8 mouse cellular contexts compared by ENCODE assay signal in the genomic region with DNA sequence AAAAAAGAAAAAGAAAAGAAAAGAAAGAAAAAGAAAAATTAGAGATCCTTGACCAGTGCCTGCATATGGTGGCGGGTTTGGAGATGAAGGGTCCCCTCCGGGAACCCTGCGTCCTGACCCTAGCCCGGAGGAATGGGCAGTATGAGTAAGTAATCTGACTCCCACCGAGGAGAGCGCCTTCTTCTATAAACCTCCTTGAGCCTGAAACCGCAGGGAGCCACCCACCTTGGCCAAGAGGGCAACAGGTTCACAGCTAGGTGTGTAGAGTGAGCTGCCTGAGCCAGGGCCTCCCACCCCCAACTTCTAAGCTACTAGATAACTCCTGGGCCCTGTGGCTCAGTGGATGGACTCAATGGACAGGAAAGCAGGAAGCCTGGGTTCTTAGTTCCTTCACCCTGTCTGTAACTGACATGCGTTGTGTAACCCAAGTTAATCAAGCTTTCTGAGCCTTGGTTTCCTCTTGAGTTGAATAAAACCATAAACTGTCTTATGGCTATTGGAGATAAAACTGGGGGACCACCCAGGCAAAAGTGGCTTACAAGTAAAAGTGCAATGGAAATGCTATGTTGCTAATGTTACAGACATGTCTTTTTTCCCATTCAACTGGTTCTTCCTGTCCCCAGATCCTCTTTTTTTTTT. TPM values are rescaled to one million over a fixed set of nuclear protein-coding genes. Genes with fewer than 3 reads are reported as not detected.
A peak's percentile ranks its signal among the peaks of the same experiment; 100 is the strongest.
DNase-seq lines count a peak whose midpoint lies in the region; ATAC-seq and TF ChIP-seq lines count a peak whose summit lies in the region.

No protein-coding gene starts in this region.

- no peaks in the 10 kb centered on the region for H3K9me3 ChIP-seq in forebrain, embryonic 13.5 days (replicated peaks)
- H3K9me3 ChIP-seq in lung, embryonic 15.5 days: no peaks in the 10 kb centered on the region

- peak overlapping the region; percentile 81 for H3K9ac ChIP-seq in forebrain, embryonic 13.5 days
- 0 out of 2 replicates have a peak overlapping the region, but pooled peaks have one; percentile 13 for H3K9ac ChIP-seq in lung, embryonic 15.5 days

- 12% methylated on average over 8 of the region's 8 CpGs for WGBS in forebrain, embryonic 13.5 days
- 13% methylated on average over 8 of the region's 8 CpGs for WGBS in lung, embryonic 15.5 days
- 13% methylated on average over 8 of the region's 8 CpGs for WGBS in small intestine, adult 2 months

- peak overlapping the region; percentile 57 for H3K4me2 ChIP-seq in forebrain, embryonic 13.5 days
- H3K4me2 ChIP-seq in lung, embryonic 15.5 days: peak overlapping the region; percentile 53

- TF ChIP-seq CTCF in small intestine, adult 2 months (IDR thresholded peaks at IDR 0.05; ENCODE audit: extremely low read depth, insufficient read length, insufficient replicate concordance, low read depth, low read length): no peak

- no peak overlapping the region for H3K27ac ChIP-seq in forebrain, embryonic 13.5 days
- H3K27ac ChIP-seq in lung, embryonic 15.5 days: peak overlapping the region; percentile 10; the same call in 1 of the 2 replicates
- no peak overlapping the region for H3K27ac ChIP-seq in small intestine, adult 2 months (ENCODE audit: insufficient read depth, low read depth, low read length)

- no peak for ATAC-seq in forebrain, embryonic 13.5 days
- peak; percentile 24; the same call in 1 of the 2 replicates for ATAC-seq in lung, embryonic 15.5 days (ENCODE audit: borderline replicate concordance, extremely low read depth, low FRiP score, low TSS enrichment)

- no peaks in the 10 kb centered on the region for H3K36me3 ChIP-seq in forebrain, embryonic 13.5 days (ENCODE audit: poor library complexity, severe bottlenecking)
- no peaks in the 10 kb centered on the region for H3K36me3 ChIP-seq in lung, embryonic 15.5 days
- no peaks in the 10 kb centered on the region for H3K36me3 ChIP-seq in small intestine, adult 2 months (ENCODE audit: control insufficient read depth, insufficient read depth, low read length)

- H3K4me3 ChIP-seq in forebrain, embryonic 13.5 days: peak overlapping the region; percentile 59
- H3K4me3 ChIP-seq in lung, embryonic 15.5 days: peak overlapping the region; percentile 72
- H3K4me3 ChIP-seq in small intestine, adult 2 months (ENCODE audit: low read depth, low read length): peak overlapping the region; percentile 99

- peak; percentile 16 for DNase-seq in gastrocnemius, adult 18-20 months (ENCODE audit: low spot score)
- no peak for DNase-seq in gastrocnemius, postnatal 25 days
- DNase-seq in adipocyte (ENCODE audit: low spot score): peak; percentile 10
- peak; percentile 12 for DNase-seq in kidney, adult 11 months
- DNase-seq in urinary bladder, postnatal 14 days (ENCODE audit: low spot score): no peak

- H3K27me3 ChIP-seq in forebrain, embryonic 13.5 days: no peaks in the 10 kb centered on the region
- H3K27me3 ChIP-seq in lung, embryonic 15.5 days: no peaks in the 10 kb centered on the region
- no peaks in the 10 kb centered on the region for H3K27me3 ChIP-seq in small intestine, adult 2 months (ENCODE audit: control insufficient read depth, insufficient read depth, low read length)

- 0 out of 2 replicates have a peak, but pooled peaks cover 7% of the 10 kb centered on the region for H3K4me1 ChIP-seq in forebrain, embryonic 13.5 days
- H3K4me1 ChIP-seq in lung, embryonic 15.5 days: peaks cover 5% of the 10 kb centered on the region; the same call in 1 of the 2 replicates
- no peaks in the 10 kb centered on the region for H3K4me1 ChIP-seq in small intestine, adult 2 months (ENCODE audit: control insufficient read depth, insufficient read depth, insufficient read length, low read length)

- TF ChIP-seq POLR2A in small intestine, adult 2 months (IDR thresholded peaks at IDR 0.05; ENCODE audit: low read depth, low read length): no peak

RNA-seq across cellular contexts. Expression of gene Ocrl, which starts 0.8 kb away (rescaled TPM):
- 10 to 100 TPM; 11.3 to 12.0 TPM for total RNA-seq in gastrocnemius, adult 18-20 months (2021)
- 10 to 100 TPM in 1 of 2 experiments, 1 to 10 TPM in 1; 9.3 to 11.6 TPM for total RNA-seq in gastrocnemius, postnatal 25 days (2021)
- polyA plus RNA-seq in forebrain, embryonic 13.5 days (2015; fragmentation: Nextera tagmentation; extraction: Ambion mirVana): 20.3 and 23.2 TPM in 2 replicates
- polyA plus RNA-seq in lung, embryonic 15.5 days (2015; fragmentation: Nextera tagmentation; extraction: Ambion mirVana): 16.1 and 19.4 TPM in 2 replicates
- 1.9 and 2.2 TPM in 2 replicates for polyA plus RNA-seq in small intestine, adult 2 months (2012; rRNA removed)

RNA-seq across cellular contexts. Expression of gene Smarca1, which starts 20.2 kb away (rescaled TPM):
- 1 to 10 TPM; 3.9 to 4.8 TPM for total RNA-seq in gastrocnemius, adult 18-20 months (2021)
- total RNA-seq in gastrocnemius, postnatal 25 days (2021): 1 to 10 TPM; 1.3 to 1.4 TPM
- 21.7 and 25.4 TPM in 2 replicates for polyA plus RNA-seq in forebrain, embryonic 13.5 days (2015; fragmentation: Nextera tagmentation; extraction: Ambion mirVana)
- polyA plus RNA-seq in lung, embryonic 15.5 days (2015; fragmentation: Nextera tagmentation; extraction: Ambion mirVana): 28.4 and 31.1 TPM in 2 replicates
- 0.06 and 0.44 TPM in 2 replicates for polyA plus RNA-seq in small intestine, adult 2 months (2012; rRNA removed)

Comparison
In these comparisons a context has a peak if more than half of its experiments do, and no peak if none do; other contexts are left out.
1. DNase-seq: peak in gastrocnemius, adult 18-20 months (single experiment), adipocyte (single experiment) and kidney, adult 11 months (single experiment); none in gastrocnemius, postnatal 25 days (single experiment) and urinary bladder, postnatal 14 days (single experiment).
2. RNA of gene Smarca1, which starts 20.2 kb away (polyA plus RNA-seq): 28.4 to 31.1 TPM in lung, embryonic 15.5 days and 21.7 to 25.4 TPM in forebrain, embryonic 13.5 days; 0.06 to 0.44 TPM in small intestine, adult 2 months; every median in the first group is over 10 times any median in the second.
3. Peak in every context shown above with its lines, with median percentiles within 50 percentile points of each other: H3K4me3 ChIP-seq.